Mouse (Mus musculus) kidney, postnatal 14 days (tissue): Measurements from ENCODE around the gene Tulp2.
A peak's percentile ranks its signal among the peaks of the same experiment; 100 is the strongest.

Experiments
- DNase-seq: peaks from one replicate; pipeline ENCODE4 v3.0.0; 2022; ENCODE audit warnings: mixed read lengths

Tulp2 gene

DNA sequence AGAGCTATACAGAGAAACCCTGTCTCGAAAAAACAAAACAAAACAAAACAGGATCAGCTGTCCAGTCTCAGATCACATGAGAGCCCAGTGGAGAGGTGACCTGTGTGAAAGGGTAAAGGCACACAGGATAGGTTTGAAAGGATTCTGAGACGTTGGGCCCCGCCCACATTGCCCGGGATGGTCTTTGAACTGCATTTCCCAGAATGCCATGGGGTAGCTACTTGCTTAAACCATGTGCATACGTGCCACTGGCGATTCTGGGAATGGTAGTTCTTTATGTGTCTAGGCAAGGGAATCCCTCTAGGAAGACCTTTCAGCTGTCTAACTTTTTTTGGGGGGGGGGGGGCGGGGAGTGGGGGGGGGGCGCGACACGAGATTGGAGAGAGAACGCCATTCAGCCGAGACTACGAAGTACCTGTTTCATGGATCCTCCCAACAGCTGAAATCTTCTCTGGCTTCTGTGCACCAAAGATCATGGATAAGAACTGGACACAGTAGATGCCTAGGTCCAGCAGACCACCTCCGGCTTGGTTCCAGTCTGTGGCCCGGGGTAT lies at the start of gene Tulp2:
Tulp2 (plus strand) TSS at position 504 of the 554 bp plus-strand sequence.
- DNase-seq: peak; percentile 84

DNA sequence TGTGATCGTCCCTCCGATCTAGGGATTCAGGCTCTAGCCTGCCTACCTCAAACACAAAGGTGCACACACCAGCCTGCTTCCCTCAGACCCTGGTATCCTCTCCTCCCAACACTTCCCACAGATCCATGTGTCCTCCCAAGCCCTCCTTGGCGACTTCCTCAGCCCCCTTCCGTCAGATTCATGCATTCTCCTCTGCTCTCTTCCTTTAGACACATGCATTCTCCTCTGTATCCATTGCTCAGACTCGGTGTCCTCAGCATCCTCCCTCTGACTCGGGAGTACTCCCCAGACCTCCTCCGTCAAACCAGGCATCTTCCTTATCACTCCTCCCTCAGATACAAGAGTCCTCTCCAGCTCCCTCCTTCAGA lies 47.9 kb upstream of the Tulp2 start:
- no peak for DNase-seq

DNA sequence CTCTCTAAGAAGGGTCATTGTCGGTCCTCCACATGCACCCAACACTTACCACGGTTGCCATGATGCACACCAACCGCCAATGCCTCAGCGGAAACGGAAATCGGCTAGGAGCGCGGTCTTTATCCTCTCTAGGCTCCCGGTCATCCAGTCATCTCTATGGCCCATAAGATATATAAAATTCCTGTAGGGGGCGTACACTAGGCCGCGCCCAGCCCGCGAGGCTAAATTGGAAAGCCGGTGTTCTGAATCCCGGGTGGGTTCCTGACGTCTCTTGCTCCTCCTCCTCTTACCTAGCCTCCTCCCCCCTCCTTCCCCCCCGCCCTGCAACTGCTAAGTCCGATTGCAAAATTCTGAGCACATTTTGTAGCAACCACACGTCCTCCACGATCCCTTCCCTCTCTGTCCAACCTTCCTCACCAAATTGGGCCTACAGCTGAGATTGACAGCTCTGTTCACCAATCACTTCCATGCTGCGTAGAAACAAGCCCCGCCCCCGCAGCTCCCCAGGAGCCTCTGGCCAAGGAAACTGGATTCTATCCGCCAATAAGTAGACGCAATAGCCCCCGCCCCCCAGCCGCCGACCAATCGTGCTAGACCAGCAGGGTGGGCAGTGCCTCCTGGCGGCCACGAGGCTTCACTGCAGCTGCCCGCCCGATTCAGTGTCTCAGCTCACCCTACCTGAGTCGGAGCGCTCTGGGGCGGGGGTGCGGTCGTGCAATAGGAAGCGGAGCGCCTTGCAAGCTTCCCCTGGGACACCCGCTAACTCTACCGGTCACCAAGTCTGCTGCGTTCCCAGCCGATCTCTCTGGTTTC lies 47.3 kb upstream of the Tulp2 start, which contains the start of gene Gys1:
Gys1 (plus strand) TSS at position 642 of the 813 bp plus-strand sequence.
- peak; percentile 100 for DNase-seq

DNA sequence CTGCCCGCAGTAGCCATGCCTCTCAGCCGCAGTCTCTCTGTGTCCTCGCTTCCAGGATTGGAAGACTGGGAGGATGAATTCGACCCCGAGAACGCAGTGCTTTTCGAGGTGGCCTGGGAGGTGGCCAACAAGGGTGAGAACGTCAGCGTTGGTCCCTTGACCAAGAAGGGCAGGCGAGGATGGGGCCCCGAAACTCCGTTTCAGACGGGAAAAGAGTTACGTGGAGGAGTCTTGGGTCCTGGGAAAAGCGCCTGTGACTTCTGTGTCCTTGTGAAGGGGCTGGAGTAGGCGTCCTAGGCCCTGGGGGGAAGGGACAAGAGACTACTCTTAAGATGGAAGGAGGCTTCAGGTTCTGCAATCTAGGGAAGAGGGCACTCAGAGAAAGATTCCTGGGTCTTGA lies 46.6 kb upstream of the Tulp2 start:
- no peak for DNase-seq

DNA sequence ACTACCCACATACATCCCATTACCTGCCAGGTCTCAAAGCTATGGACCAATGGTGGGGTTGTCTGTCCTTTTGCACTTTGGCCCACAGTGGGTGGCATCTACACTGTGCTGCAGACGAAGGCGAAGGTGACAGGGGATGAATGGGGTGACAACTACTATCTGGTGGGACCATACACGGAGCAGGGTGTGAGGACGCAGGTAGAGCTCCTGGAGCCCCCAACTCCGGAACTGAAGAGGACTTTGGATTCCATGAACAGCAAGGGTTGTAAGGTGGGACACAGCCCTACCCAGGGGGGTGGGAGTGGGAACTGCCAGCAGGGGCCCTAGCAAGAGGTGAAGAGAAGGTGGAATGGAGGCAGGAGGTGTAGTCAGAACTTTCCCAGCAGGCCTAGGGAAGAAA lies 45.2 kb upstream of the Tulp2 start:
- no peak for DNase-seq

DNA sequence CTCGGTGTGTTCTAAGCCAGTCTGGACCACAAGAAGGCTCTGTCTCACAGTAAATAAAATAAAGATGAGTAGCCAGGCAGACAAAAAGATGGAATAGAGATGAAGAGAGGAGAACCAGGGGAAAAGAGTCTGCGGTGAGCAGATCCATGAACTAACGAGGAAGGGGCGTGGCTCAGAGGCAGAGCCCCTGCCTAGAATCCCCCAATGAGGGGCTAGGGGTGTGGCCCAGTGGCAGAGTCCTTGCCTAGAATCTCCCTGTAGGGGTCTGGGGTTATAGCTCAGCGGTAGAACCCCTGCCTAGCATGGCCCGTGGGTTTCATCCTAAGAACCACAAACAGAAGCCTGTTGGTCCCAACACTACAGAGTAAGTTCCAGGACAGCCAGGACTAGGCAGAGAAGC lies 44.6 kb upstream of the Tulp2 start:
- DNase-seq: no peak

DNA sequence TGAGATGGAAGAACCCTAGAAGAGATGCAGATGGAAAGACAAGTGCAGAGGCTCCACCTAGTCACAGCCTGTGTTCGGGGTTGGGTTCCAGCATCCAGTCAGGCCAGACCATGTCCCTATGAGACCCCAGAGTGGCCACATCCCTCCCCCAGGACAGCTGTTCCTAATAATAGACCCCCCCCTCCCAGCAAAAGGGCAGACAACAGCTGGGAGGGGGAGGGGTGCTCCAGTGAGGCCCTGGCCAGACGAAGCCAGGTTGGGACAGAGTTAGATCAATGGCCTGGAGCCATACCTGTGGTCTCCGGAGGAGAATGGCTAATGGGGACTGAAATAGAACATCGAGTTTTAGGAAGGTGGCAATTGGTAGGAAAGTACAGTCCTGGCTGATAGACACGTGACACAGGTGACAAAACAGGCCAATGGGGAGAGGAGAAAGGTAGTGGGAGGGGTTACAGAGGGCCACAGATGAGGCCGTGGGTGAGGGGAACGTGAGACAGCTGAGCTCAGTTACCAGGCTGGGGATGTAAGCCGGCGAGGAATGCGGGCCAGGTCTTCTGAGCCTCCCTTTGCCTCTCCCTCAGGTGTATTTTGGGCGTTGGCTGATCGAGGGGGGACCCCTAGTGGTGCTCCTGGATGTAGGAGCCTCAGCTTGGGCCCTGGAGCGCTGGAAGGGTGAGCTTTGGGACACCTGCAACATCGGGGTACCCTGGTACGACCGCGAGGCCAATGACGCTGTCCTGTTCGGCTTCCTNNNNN lies 44.0 kb upstream of the Tulp2 start, which contains the start of gene Ruvbl2:
Ruvbl2 (minus strand) TSS at position 576 of the 756 bp plus-strand sequence.
- peak; percentile 45 for DNase-seq

DNA sequence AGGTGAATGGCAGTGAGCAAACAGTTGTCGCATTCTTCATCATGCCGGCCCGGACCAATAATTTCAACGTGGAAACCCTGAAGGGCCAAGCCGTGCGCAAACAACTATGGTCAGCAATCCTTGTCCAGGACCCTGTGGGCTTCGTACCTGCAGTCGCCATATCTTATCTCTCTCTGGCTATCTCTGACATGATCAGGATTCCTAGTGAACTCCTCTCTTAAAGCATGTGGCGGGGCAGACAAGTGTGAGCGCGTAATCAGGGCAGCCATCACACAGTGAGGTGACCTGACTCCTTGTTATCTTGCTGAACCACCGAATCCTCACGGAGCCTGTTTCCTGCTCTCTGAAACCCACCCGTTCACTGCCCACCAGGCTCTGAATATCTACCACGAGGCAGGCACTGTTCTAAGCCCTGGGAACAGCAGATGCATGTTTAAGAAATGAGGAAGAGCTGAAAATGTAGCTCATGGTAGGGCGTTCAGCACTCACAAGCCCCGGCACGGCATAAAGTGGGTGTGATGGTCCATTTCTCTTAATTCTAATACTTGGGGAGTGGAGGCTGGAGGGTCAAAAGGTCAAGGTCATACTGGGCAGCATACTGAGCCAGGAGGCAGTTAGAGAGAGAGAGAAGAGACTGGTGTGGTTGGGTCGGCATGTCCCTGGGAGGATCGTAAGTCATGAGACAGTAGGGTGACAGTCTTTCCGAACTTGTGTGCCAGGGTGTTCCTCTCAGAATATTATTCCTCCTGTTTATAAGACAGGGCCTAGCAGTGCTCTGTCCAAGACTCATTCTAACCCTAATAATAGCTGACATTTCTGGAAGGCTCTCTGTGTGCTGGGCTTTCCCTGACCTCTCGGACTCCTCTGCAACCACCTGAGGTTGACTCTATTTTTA lies 37.9 kb upstream of the Tulp2 start:
- no peak for DNase-seq

DNA sequence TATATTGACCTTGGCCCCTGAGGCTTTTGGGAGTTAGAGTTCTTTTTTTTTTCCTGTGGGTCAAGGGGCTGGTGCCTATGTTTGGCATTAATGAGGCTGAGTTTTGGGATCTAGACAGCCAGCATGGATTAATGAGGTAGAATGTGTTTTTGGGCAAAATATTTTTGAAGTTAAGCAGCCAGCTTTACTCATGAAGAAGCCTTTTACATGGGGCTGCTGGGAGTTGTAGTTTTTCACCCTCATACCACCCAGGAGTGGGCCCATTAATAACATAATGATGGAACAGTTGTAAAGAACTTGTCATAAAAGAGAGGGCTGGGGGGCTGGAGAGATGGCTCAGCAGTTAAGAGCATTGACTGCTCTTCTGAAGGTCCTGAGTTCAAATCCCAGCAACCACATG lies 35.1 kb upstream of the Tulp2 start:
- DNase-seq: no peak

DNA sequence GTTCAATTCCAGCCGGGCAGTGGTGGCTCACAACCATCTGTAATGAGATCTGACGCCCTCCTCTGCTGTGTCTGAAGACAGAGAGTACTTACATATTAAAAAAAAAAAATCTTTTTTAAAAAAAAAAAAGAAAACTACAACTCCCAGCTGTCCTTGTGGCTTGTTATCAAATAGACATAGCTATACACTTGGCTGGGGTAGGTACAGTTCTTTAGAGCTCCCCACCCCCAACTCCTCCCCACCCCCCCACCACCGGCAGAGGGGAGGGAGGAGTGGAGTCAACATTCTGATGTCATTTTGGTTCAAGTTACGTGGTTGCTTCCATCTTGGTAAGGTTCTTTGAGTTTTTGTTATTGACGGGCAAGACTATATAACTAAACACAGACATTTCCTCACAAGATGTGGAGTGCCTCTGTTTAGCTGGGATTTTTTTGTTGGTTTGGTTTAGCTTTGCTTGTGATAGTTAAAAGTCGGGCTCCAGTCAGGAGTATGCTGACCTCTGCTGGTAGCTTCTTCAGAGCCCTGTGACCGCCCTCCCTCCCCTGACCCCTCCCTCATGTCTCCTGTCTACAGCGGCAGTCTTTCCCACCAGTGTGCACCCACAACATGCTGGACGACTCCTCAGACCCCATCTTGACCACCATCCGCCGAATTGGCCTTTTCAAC lies 34.2 kb upstream of the Tulp2 start:
- peak; percentile 57 for DNase-seq

DNA sequence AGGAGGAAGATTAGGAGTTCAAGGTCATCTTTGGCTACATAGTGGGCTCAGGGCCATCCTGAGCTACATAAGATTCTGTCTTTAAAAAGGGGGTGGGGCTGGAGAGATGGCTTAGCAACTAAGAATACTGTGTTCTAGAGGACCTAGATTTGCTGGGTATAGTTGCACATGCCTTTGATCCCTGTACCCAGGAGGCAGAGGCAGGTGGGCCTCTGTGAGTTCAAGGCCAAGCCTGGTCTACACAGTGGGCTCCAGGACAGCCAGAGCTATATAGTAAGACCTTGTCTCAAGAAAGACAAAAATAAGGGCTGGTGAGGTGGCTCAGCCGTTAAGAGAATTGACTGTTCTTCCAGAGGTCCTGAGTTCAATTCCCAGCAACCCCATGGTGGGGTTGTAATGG lies 31.7 kb upstream of the Tulp2 start:
- DNase-seq: no peak

DNA sequence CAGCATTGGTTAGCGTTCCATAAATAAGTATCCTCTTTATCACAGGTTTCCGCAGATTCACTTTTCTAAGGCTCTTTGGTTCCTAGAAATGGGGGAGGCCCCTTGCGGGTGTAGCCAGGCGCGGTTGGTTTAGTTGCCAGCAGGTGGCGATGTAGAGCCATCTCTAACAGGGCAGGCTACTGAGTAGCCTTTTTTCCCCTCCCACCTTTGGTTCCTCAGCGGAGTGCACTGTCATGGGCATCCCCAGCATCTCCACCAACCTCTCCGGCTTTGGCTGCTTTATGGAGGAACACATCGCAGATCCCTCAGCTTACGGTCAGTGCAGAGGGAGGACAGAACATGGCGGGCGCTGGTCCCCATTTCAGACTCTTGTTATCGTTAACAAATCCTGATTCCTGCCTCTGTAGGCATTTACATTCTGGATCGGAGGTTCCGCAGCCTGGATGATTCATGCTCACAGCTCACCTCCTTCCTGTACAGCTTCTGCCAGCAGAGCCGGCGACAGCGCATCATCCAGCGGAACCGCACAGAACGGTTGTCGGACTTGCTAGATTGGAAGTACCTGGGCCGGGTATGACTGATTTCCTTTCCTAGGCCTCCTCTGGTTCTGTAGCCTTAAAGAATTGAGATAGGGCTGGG lies 30.2 kb upstream of the Tulp2 start:
- peak; percentile 83 for DNase-seq

DNA sequence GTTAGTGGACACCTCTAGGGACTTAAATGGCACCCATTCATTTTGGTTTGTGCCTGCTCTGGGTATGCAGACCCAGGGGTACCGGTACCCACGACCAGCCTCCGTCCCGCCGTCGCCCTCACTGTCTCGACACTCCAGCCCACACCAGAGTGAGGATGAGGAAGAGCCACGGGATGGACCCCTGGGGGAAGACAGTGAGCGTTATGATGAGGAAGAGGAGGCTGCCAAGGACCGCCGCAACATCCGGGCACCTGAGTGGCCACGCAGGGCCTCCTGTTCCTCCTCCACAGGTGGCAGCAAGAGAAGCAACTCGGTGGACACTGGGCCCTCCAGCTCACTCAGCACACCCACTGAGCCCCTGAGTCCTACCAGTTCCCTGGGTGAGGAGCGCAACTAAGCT lies 26.7 kb upstream of the Tulp2 start:
- DNase-seq: no peak

DNA sequence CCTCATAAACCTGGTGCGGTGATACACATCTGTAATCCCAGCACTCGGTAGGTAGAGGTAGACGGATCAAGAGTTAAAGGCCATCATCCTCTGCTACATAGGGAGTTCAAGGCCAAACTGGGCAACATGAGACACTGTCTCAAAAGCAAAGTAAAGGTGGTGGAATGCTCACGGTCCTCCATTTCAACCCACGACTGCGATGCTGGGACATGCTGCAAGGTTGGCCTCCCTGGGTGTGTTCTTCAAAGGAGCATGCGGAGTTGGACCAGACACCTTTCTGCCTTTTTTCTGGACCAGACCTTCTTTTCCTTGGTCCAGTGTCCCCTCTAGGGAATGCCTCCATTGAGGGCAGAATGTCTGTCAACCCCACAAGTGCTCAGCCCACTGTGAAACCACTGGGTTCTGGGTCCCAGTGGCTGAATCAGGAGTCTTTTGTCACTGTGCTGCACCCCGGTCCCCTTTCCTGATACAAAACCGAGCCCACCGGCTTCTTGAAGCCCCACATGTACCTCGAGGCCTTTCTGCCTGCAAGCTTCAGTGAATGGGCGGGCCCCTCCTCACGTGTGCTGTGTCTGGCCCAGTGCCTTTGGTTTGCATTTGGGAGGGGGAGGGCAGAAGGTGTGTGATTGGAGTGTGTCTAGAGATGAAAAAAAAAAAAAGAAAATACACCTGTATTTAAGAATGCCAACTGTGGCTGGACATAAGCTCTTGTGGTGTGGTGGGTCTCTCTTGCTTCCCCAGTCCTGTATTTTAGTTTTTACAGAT lies 25.6 kb upstream of the Tulp2 start:
- no peak for DNase-seq

DNA sequence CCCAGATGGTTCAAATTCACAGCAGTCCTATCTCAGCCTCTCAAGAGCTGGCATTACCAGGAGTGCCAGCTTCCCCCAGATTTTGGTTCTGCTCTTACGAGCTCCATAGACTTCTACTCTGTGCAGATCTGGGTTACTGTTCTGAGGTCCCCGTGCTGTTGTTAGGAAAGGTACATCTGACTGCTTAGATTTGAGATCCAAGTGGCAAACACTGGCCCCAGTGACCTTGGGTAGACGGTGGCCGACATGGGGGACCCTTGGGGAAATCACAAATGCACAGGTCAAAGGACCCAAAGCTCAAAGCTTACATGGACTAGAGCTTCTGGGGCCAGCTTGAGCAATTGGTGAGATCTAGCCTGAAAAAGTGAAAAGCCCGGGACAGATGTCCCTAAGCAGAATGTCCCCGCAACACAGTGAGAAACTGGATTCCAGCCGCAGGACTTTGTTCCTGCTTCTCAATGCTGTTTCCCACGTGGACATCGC lies 24.9 kb upstream of the Tulp2 start:
- no peak for DNase-seq

DNA sequence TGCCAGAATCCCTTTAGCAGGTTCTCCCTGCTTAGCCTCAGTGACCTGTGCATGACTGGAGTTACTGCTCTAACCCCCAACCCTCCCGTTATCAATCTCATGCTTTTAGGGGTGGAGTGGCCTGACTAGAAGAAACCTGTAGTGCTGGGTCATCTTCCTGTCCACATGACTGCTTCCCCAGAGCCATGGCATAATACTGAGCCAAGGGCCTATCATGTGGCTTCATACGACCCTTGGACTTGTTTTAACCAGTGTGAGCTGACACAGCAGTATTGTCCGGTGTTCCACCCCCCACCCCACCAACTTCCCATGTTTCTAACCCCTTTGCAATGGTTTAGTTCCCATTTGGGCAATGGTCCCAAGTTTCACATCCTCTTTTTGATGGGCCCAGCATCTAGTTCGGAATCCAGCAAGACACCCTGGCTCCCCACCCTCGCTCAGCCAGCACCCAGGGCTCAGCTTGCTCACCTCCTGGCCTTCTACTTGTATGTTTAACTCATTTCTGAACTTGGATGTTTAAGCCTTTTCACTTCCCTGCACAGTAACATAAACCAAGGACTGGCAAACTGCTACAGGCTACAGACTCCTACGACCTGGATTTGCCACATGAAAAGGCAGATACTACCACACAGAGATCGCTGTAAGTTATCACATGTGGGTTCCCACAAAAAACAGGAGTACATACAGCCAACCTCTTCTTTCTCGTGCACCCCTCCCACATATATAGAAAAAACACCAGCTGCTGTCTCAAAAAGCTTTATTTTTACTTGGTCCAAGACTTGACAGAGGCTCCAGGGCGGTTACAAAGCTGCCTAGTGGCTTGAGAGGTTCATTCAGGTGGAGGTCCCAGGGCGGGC lies 24.2 kb upstream of the Tulp2 start:
- peak; percentile 77 for DNase-seq

DNA sequence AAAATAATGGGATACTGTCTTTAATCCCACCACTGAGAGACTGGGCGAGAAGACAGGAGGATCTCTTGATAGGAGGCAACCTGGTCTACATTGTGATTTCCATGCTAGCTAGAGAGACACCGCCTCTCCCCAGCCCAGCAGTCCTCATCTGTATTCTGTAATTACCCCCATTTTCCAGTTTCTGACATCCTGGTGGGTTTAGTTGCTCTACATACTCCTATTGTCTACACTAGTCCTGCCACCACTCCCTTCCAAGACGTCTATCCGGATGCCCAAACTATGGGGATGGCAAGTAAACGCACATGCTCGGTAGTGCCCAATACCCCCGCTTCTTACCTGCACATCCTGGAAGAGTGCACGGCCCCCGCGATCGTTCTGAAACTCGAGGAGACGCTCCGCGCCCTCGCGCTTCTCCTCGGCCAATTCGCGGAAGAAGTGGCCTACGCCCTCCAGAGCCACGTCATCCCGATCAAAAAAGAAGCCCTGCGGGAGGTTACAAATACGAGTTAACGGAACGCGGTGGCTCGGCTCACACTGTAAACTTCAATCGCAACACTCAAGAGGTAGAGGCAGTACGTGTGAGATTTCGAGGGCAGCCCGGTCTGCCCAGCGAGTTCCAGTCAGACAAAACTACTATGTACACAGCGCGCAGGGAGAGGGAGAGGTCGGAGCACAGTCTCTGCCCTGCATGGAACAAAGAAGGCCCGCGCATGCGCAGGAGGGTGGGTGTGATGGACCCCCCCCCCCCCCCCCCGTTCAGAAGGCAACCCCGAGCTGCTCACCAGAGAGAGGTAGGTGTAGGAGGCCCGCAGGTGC lies 22.7 kb upstream of the Tulp2 start:
- peak; percentile 90 for DNase-seq

DNA sequence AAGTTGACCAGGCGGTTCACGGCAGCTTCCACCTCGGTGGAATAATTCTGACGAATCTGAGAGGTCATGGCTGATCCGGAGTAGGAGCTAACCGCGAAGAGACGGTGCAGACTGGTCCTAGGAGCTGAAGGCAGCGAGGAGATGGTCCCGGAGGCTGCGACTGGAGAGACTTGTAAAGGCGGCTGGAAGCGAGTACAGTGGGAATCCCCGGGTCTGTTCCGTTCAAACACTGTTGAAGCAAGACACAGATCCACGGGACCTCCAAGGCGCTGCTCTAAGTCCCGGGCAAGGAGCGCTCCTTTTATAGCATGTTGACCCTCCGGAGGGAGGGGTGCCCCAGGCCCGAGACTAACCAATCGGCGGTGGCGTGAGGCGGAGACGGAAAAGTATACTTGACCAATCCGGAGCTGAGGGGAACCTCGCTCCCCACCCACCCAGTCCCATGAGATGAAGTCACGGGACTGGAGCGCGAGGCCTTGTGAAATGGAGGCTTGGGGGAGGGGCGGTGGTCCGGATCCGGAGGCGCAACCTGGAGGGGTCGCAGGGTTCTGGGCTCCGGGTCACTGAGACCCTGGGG lies 22.0 kb upstream of the Tulp2 start, which contains the start of gene Ftl1:
Ftl1 (minus strand) TSS at position 321 of the 577 bp plus-strand sequence.
- DNase-seq: peak; percentile 98
